Mouse (Mus musculus) left cerebral cortex, adult 6 months (tissue): ENCODE data around the gene Gm10696. TPM values are rescaled to one million over a fixed set of nuclear protein-coding genes. Genes with fewer than 3 reads are reported as not detected.

Source experiments
- long read RNA-seq, 2 experiments: library from polyadenylated mRNA; unstranded; transcript quantifications; one replicate each; pipeline ENCODE4 v2.0.0; 2019 to 2020
- polyA plus RNA-seq: library from polyadenylated mRNA; unstranded; fragments of <200 nt; fragmentation: Nextera tagmentation; gene quantifications from 2 replicates; pipeline ENCODE4 v1.2.3, GENCODE M21; 2021

Gm10696 gene
- polyA plus RNA-seq, result not detected in 2 replicates
- long read RNA-seq, experiment 1, result 0 reads
- long read RNA-seq, experiment 2, result 0 reads

GRCm38 (mm10) chr3:94178093-94178492 lies at the start of gene Gm10696:
TSS of gene Gm10696 (minus strand) at chr3:94178193.

GRCm38 (mm10) chr3:94196414-94196813 lies 18.4 kb upstream of the Gm10696 start, which contains the start of gene Gm5286:
TSS of gene Gm5286 (plus strand) at chr3:94196714.

Other genes with a start within 250 kb of the Gm10696 start
- gene Gm9117, start 234.7 kb downstream of the Gm10696 start, polyA plus RNA-seq, result not detected in 2 replicates
- not detected in 2 replicates for gene Tdpoz5, start 216.9 kb downstream of the Gm10696 start, polyA plus RNA-seq
- not detected in 2 replicates for gene Gm9125, start 123.3 kb downstream of the Gm10696 start, polyA plus RNA-seq
- gene Gm10697, start 105.5 kb downstream of the Gm10696 start, polyA plus RNA-seq, result not detected in 2 replicates
- gene Gm5286, start 18.5 kb upstream of the Gm10696 start, polyA plus RNA-seq, result not detected in 2 replicates
- gene Gm4778, start 85.8 kb upstream of the Gm10696 start, polyA plus RNA-seq, result not detected in 2 replicates
- gene Them4, start 131.9 kb upstream of the Gm10696 start, polyA plus RNA-seq, result 23.1 and 26.8 TPM in 2 replicates
- not detected in 2 replicates for gene Them5, start 163.9 kb upstream of the Gm10696 start, polyA plus RNA-seq
- 0.15 and 1.1 TPM in 2 replicates for gene C2cd4d, start 184.2 kb upstream of the Gm10696 start, polyA plus RNA-seq
- 1.9 and 2.5 TPM in 2 replicates for gene Rorc, start 194.6 kb upstream of the Gm10696 start, polyA plus RNA-seq
- gene Lingo4, start 220.3 kb upstream of the Gm10696 start, polyA plus RNA-seq, result 0.24 and 0.36 TPM in 2 replicates
- gene Tdrkh, start 235.1 kb upstream of the Gm10696 start, polyA plus RNA-seq, result 14.9 and 19.5 TPM in 2 replicates